Mouse (Mus musculus): ENCODE data around the gene Dnase1l1.

Dnase1l1 gene

DNA sequence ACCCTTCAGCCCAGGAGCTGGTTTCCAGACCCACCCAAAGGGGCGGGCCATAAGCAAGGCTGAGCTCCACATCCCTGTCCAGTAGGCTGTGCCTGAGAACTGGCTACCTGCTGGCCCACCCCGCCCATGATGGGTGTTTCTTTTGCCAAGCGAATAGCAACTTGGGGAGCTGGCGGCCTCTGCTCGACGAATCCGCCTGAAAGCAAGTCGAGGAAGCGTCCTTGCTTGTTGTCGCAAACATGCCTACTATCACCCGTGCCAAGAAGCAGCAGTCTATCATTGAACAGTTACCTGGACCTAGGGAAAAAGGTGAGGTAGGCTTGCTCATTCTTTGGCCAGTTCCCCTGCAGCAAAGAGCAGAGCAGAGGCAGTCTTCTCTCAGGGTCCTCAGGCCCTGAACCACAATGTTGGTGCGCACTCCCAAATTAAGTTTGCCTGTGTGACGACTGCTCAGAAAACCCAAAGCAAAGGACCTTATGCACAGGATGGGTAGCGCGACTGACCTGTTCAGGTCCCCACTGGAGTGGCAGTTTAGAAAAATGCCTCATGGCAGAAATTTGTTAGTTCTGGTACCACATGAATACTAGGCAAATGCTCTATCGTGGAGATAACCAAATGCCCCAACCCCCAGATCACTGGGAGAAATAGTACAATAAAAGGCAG lies at the start of gene Dnase1l1, which contains the start of gene Taz:
Dnase1l1 (minus strand) TSS at position 606 of the 663 bp plus-strand sequence.
Taz (plus strand) TSS at position 181 of the 663 bp plus-strand sequence.
- peak in 1 of 2 experiments; percentile 89 for DNase-seq (ENCODE audit: low spot score in 2 of 2)

DNA sequence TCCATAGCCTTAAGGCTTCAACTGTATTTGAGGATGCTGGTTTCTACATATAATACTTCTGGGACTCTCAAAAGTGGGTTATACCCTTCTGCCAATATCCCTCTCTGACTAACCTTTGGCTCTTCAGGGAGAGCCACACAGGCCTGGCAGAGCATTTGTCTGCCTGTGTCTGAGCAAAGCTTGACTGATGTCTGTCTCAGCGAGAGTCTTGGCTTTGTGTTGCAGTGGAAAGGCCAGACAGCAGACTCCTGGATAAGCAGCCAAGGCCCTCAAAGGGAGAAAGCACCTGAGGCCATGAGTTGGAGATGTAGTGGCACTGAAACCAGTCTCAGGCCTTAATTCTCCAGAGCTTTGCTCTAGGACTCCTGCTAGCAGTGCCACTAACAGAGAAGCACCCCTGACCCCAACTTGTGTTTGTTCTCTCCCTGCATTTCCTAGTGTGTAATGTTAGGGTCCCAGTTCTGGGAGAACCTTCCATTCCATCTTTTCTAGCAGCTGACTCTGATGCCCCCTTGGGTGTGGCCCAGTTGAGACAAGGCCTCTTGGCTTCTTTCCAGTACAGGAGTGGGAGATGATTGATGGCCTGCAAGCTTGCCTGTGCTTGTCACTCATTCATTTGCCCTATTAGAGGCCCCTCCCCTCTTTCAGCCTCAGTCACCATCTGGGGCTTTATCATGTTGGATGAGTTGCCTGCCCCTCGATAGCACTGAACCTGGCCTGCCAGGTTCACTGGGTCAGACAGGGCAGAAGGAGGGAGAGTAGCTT lies 48.2 kb upstream of the Dnase1l1 start:
- no peak for DNase-seq (ENCODE audit: low spot score in 2 of 2)

DNA sequence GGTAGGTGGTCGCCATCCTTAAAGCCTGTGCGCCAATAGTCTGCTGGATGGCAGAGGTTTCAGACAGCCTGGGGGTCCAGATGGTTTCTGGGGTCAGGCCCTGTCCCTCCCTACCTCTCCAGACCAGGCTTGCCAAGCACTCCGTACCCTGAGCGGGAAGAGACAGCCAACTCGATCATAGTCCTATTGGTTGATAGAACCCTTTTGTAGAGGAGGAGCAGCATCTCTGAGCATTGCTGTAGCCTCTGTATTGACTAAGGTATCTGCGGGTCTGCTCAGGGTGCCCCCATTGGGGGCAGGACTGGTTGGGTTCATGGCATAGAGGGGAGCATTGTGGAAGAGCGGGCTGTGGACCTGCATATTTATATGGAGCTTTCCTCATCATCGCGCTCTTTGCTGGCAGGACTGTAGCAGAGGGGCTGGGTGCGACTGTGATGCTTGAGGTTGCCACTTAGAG lies 47.1 kb upstream of the Dnase1l1 start:
- DNase-seq (ENCODE audit: low spot score in 2 of 2) = no peak

DNA sequence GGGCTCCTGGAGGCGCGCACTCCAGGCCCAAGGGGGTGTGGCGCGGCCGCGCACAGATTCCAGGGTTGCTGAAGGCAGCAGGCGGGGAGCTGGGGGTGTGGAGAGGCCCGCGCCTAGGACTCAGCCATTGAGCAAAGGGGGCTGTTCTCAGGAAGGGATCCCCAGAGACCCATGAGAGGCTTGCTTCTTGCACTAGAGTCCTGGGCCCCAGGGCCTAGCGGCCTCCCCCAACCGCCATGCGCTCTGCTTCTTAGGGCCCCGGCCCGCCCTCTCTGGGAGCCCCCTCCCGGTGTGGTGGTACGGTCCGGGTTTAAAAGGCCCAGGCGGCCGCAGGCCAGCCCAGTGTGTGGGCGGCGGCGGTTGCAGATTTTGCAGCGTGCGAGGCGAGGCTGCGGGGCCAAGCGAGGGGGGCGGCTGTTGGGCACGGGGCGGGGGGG lies 46.6 kb upstream of the Dnase1l1 start, which contains the start of gene Plxna3:
Plxna3 (plus strand) TSS at position 342 of the 437 bp plus-strand sequence.
- DNase-seq (ENCODE audit: low spot score in 2 of 2) = peak; percentile 62 to 67

DNA sequence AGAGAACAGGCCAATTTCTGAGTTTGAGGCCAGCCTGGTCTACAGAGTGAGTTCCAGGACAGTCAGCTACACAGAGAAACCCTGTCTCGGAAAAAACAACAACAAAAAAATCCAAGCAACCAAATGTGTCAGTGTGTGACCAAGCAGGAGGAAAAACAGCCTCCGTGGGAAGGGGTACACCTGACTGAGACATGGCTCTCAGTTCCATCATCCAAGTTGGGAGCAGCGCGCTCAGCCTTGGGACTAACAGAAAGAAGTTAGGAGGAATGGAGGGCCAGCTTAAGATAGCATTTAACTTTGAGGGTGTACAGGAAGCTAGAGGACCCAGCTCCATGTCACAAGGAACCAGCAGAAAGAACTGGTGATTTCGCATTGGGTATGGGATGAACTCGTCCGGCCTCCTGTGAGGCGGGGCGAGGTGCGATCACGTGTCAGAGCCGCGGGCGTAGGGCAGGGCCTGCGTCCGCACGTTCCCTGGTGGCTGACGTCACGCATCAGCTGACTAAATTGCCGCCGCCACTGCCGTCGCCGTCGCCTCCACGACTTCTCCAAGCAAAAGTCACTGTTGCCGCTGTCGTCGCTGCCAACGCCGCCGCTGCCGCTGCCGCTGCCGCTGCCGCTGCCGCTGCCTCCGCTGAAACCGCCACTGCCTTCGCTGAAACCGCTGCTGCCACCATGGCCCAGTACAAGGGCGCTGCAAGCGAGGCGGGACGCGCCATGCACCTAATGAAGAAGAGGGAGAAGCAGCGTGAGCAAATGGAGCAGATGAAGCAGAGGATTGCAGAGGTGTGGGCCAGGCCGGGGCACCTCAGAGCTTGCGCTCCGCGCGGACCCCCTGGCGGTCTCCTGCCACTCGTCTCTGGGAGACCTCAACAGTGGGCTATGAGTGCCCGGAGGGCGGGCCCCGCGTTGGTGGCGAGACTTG lies 30.7 kb upstream of the Dnase1l1 start, which contains the start of gene Fam50a:
Fam50a (plus strand) TSS at position 494 of the 925 bp plus-strand sequence.
- peak; percentile 75 to 87 for DNase-seq (ENCODE audit: low spot score in 2 of 2)

DNA sequence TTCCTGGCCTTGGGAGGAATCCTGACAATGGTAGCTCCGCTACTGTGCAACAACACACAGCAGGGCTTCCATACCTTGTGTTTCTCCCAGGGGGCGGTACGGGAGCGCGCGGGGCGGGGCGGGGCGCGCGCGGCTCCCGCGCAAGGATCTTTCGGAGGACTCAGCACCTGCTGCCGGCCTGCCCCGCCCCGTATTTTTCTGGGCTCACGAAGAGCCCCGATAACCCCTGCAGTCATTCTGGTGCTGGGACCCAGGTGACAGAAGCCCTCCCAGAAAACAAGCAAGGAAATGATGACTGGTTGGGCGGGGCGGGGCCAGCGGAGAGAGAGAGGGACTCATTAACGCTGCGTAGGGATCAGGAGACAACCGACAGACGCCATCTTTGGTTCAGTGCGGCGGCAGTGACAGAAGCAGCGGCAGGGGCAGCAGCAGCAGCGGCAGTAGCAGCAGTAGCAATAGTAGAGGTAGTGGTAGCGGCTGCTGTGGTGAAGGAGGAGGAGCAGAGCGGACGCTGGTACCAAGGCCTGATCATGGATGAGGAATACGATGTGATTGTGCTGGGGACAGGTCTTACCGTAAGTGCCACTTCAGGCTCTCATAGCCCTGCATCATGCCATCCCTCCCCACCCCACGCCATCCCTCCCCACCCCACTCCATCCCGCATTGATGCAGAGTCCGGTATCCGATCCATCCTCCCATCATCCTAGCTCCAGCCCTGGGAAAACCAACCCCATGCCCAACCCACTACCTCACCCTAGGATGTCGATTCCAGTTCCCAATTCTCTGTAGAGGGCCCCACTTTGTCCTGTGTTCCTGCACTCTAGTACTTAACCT lies 22.9 kb upstream of the Dnase1l1 start, which contains the start of gene Gdi1:
Gdi1 (plus strand) TSS at position 132 of the 834 bp plus-strand sequence.
- peak; percentile 52 to 62 for DNase-seq (ENCODE audit: low spot score in 2 of 2)

DNA sequence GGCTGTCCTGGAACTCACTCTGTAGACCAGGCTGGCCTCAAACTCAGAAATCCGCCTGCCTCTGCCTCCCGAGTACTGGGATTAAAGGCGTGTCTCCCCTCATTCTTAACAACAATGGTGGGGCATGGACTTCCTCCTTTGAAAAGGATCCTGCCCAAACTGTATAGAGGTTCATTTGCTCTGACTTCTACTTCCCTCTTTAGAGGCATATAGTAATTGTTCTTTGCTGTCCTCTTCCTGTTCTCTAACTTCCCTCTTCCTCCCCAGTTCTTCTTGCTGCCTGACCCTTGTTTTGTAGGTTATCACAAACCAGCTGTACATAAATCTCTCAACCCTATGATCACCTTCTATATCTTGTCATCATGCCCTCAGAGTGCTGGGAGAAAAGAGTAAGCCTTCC lies 17.6 kb upstream of the Dnase1l1 start:
- no peak for DNase-seq (ENCODE audit: low spot score in 2 of 2)

DNA sequence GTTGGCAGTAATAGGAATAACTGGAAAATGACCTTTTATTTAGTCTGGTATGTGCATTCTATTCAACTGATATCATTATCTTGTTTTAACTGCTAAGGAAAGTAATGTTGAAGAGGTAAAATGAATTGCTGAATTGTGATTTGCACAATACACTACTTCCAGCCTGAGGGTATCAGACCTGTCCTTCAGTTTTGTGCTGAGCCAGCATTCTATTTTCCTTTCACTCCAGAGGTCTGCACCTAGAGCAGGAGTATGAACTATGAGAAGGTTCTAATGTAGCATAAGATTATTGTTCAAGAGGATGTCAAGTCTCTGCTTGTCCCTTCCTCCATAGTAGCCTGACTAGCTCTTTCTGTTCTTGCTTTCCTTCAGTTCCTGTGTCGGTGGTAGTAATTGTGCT lies 16.2 kb upstream of the Dnase1l1 start:
- DNase-seq (ENCODE audit: low spot score in 2 of 2) = no peak

DNA sequence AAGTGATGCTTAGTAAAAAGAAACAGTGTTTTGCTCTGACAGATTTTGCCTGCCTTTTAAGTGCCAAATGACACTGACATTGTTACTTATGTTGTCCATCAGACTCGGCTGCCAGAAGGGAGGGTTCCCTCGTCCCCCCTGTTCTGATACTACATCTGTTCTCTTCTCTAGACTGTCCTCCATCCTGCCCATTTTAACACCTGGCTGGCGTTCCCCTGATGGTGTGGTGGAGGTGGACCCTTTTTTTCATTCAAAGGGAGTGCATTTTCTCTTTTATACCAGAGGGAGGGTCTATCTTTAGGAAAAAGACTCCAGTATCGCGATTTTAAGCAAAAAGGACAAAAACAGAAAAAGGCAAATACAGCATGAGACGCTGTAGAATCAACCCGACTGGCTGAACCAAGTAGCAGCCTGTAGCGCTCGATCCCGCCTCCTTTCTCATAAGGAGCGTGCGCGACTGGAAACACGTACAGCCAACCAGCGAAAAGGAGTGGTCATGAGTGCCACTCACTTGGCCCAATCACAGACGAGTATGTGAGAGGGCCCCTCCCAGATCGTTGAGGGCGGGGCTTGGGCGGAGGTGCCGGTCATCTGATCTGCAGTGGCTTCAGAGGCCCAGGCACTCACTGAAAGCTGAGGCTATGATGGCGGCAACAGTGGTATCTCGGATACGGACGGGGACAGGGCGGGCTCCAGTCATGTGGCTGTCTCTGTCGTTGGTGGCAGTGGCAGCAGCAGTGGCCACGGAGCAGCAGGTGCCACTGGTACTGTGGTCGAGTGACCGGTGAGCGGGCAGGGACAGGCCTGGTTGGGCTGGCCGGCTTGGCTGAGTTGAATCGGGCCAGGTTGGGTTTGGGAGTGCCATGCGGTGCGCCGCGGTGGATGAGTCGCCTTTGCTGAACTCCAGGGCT lies 14.7 kb upstream of the Dnase1l1 start, which contains the start of gene Atp6ap1:
Atp6ap1 (plus strand) TSS at position 560 of the 911 bp plus-strand sequence.
- DNase-seq (ENCODE audit: low spot score in 2 of 2) = peak; percentile 92 to 93

DNA sequence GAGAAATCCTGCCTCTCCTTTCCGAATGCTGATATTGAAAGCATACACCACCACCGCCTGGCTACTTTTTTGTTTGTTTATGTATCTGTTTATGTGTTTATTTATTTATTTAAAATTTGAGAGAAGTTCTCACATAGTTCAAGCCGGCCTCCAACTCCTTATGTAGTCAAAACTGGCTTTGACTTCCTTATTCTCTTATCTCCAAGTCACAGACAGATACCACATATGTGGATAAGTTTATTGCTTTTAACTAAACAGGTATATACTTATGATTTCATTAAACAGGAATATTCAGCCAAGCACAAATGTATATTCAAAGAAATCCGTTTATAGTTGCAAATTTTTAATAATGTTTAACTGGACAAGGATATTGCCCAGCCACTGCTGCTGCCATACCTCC lies 11.3 kb upstream of the Dnase1l1 start:
- DNase-seq (ENCODE audit: low spot score in 2 of 2) = no peak

DNA sequence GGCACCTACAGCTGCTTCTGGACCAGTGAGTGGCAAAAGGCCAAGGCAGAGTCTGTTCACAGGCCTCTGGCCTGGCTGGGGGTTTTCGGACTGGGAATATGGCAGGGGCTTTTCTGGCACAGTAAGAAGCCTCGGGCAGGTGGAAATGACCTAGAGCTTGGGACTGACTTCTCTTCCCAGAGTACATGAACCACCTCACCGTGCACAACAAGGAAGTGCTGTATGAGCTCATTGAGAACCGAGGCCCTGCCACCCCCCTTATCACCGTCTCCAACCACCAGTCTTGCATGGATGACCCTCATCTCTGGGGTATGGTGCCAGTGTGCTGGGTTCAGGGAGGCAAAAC lies 928 bp upstream of the Dnase1l1 start:
- no peak for DNase-seq (ENCODE audit: low spot score in 2 of 2)

DNA sequence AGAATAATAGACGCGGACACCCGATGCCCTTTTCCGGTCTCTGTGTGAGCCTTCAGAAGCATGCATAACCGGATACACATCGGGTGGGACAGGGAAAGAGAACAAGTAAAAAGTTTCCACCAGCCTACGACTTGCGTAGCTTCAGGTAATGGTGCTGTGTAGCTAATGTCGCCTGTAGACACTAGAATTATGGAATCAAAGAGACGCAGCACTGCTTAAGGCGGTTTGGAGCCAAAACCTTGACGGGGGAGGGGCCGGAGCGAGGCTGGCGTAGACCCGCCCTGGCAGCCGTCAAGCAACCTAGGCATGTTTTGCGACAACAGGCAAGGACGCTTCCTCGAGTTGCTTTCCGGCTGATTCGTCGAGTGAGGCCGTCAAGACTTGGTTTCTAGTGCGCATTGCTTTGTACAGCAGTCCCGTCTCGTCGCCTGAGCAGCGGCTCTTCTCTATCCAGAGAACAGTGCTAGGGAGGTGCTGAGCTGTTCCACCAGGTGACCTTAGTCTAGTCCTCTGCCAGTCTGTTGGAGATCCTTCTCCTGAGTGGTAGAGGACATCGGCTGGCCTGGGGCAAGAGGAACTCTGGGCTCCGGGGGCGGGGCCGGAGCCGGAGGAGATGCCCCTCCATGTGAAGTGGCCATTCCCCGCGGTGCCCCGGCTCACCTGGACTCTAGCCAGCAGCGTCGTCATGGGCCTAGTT lies 406 bp upstream of the Dnase1l1 start:
- DNase-seq (ENCODE audit: low spot score in 2 of 2) = peak; percentile 72 to 83

DNA sequence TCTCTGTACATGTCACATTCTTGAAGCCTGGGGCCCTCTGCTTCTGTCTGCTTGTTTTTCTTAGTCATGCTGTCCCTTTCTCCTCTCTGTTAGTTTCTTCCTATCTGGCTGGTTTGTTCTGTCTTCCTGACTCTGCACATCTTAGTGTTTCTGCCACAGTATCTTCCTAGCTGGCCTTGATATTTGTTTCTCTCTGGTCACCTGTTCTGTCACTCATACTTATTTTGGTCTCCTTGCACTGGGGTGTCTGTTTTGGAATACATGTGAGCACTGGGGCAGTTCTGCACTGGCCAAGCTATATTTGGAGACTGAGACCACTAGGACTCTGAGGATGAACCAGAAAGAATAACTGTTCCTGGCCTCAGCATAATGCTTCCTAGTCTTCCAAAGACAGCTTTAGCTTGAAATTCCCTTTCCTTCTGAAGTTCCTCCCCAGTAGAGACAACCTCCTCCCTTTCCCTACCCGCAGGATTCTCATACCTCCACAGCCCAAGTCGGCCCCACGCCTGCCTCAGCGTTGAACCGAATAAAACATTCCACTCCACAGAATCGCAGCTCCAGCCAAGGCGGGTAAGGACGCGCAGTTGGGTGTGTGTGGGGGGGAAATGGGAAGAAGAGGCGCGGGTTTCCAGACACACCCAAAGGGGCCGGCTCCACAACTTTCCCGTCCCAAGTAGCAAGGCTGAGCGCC lies 951 bp downstream of the Dnase1l1 start:
- peak in 1 of 2 experiments; percentile 66 for DNase-seq (ENCODE audit: low spot score in 2 of 2)

DNA sequence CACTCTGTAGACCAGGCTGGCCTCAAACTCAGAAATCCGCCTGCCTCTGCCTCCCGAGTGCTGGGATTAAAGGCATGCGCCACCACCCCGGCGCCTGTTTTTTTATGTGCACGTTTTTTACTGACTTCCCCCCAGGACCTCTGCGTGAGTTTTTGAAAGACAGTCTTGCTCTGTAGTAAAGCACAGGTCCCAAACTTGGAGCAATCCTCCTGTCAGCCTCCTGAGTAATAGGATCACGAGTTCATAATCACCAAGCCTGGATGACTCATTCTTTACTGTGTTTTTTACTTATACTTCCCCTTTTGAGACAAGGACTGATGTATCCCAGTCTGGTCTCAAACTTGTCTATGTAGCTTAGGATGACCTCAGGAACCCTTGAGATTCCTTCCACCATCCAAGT lies 4.2 kb downstream of the Dnase1l1 start:
- DNase-seq (ENCODE audit: low spot score in 2 of 2) = no peak

DNA sequence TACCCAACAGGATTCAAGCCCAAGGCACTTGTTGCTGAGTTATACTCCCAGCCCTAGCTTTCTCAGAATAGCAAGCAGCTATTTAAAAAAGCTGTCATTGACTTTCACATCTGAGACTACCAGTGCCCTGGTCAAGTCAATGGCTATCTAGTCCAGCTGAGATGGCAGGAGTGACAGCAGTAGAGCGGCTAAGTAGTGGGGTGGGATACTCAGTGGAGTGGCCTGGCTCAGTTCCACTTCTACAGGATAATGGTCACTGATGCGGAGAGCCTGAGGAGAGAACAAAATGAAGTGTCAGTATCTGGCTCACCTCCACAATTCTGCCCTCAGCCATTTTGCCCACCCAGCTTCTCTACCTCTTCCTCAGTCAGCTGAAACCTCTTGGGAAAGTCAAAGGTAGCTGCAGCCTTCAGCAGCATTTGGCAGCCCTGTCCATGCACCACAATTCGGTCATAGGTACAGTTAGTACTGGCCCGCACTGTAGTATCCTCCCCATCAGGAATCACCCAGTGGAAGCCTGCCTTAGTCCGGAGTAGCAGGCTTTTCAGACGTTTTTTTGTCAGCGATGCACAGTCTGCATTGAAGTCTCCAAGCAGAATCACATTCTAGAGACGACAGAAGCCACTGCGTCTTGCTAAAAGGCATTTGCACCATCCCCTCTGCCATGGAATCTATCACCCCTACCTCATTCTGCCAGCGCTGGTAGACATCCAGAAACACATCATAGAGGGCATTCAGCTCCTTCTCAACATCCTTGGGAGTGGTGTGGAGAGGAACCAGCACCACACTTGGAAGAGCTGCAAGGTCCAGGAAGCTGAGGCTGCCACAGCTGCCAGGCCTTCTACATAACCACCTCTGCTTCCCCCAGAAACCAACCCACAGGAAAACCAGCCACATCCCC lies 8.5 kb downstream of the Dnase1l1 start:
- DNase-seq (ENCODE audit: low spot score in 2 of 2) = no peak

DNA sequence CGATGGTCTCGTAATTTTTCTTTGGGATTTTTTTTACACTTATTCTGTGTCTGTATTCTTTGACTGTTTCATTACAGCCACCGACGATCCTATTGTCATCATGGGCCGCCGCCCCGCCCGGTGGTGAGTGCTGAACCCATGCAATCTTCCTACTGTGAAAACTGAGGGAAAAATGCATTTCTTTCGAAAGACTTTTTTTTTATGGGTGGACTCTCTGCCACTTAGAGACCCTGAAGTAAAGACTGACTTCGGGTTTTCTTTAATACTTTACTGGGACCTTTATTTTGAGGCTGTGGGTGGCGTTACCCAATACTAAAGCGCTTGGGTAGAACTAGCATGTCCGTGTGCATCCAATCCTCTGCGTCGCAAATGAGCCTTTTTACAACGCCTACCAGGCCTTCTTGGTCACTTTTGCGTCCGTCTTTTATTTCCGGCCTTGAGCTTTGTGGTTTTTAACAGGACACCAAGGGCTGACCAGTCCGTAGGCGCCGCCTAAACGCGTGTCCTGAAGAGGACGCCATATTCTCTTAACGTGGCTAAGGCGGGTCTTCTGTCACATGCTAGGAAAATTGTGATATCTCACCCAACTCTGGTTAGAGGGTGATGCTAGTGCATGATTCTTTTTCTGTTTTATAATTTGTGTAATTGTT lies 11.1 kb downstream of the Dnase1l1 start:
- no peak for DNase-seq (ENCODE audit: low spot score in 2 of 2)

All from urinary bladder, postnatal 36 days (tissue).